Mouse (Mus musculus) erythroid progenitor cell, adult 5-6 weeks (primary cell): Measurements from ENCODE around the gene Ankrd52. TPM values are rescaled to one million over a fixed set of nuclear protein-coding genes. Genes with fewer than 3 reads are reported as not detected.
"Not testable (repeated sequence)": the region's sequence is repeated elsewhere in the genome, so short reads cannot be mapped to it uniquely, and the experiment has no call there.

Source experiments
- ATAC-seq: replicated peaks from 2 replicates; pipeline ENCODE4 v1.8.0; 2016; ENCODE audit warnings: moderate number of reproducible peaks, mild to moderate bottlenecking, moderate TSS enrichment, inconsistent platforms; ENCODE audit not compliant: poor library complexity, low FRiP score, severe bottlenecking
- total RNA-seq, 2 experiments: library from RNA; stranded (forward) in 1 of 2; stranded (reverse) in 1 of 2; fragments of 150-400 nt in 1 of 2; fragments of 186-747, 209-891 nt in 1 of 2; gene quantifications; 2 replicates each; pipeline versions ENCODE4 v1.2.3 to v1.2.4; 2015 to 2017; ENCODE audit warnings: low replicate concordance in 2 of 2

Gene Ankrd52
- total RNA-seq (2015; ENCODE audit: low replicate concordance) (11.9 and 20.5 TPM in 2 replicates), total RNA-seq (2017; ENCODE audit: low replicate concordance) (4.4 and 10.2 TPM in 2 replicates)

GRCm38 (mm10) chr10:128376455-128377211 lies at the start of gene Ankrd52:
Gene Ankrd52 (plus strand): TSS chr10:128377115.
- peak; percentile 88 for ATAC-seq

GRCm38 (mm10) chr10:128327610-128328009 lies 49.3 kb upstream of the Ankrd52 start:
- no peak for ATAC-seq

GRCm38 (mm10) chr10:128332358-128333249 lies 44.3 kb upstream of the Ankrd52 start:
- not testable (repeated sequence) for ATAC-seq

- ATAC-seq = peak; percentile 50
Observed at GRCm38 (mm10) chr10:128335582-128335981, 41.3 kb upstream of the Ankrd52 start.

- no peak for ATAC-seq
Observed at GRCm38 (mm10) chr10:128336195-128336594, 40.7 kb upstream of the Ankrd52 start.

- peak; percentile 56 for ATAC-seq
Observed at GRCm38 (mm10) chr10:128336597-128336996, 40.3 kb upstream of the Ankrd52 start.

GRCm38 (mm10) chr10:128337306-128338181 lies 39.4 kb upstream of the Ankrd52 start, which contains the start of gene Cs:
Gene Cs (plus strand): TSS chr10:128337734.
- peak; percentile 71 for ATAC-seq

- peak; percentile 6; the same call in 1 of the 2 replicates for ATAC-seq
Observed at GRCm38 (mm10) chr10:128338415-128338814, 38.5 kb upstream of the Ankrd52 start.

GRCm38 (mm10) chr10:128338948-128339347 lies 38.0 kb upstream of the Ankrd52 start:
- ATAC-seq = no peak

GRCm38 (mm10) chr10:128340257-128340656 lies 36.7 kb upstream of the Ankrd52 start:
- ATAC-seq = no peak

- ATAC-seq = no peak
Observed at GRCm38 (mm10) chr10:128343436-128343835, 33.5 kb upstream of the Ankrd52 start.

- ATAC-seq = peak; percentile 95
Observed at GRCm38 (mm10) chr10:128344568-128345275, 32.2 kb upstream of the Ankrd52 start.

- no peak for ATAC-seq
Observed at GRCm38 (mm10) chr10:128347541-128347940, 29.4 kb upstream of the Ankrd52 start.

- peak; percentile 56; the same call in 1 of the 2 replicates for ATAC-seq
Observed at GRCm38 (mm10) chr10:128358796-128359195, 18.1 kb upstream of the Ankrd52 start.

GRCm38 (mm10) chr10:128359226-128359625 lies 17.7 kb upstream of the Ankrd52 start:
- ATAC-seq = no peak

GRCm38 (mm10) chr10:128361836-128362235 lies 15.1 kb upstream of the Ankrd52 start:
- no peak for ATAC-seq

GRCm38 (mm10) chr10:128362568-128362967 lies 14.3 kb upstream of the Ankrd52 start:
- no peak for ATAC-seq

- ATAC-seq = peak; percentile 30; the same call in 1 of the 2 replicates
Observed at GRCm38 (mm10) chr10:128367899-128368401, 9.0 kb upstream of the Ankrd52 start.
